Mouse (Mus musculus): ENCODE measurements around the gene Irs1. TPM values are rescaled to one million over a fixed set of nuclear protein-coding genes. Genes with fewer than 3 reads are reported as not detected.

The Irs1 gene
- polyA plus RNA-seq, 1 experiment = 3.9 TPM

- no peak overlapping the region for H3K4me3 ChIP-seq
- H3K4me2 ChIP-seq (ENCODE audit: low read depth) = no peak overlapping the region
- peaks cover 34% of the 10 kb centered on the region for H3K36me3 ChIP-seq (ENCODE audit: control insufficient read depth, insufficient read depth)
Observed at GRCm38 (mm10) chr1:82272231-82272630, 19.0 kb downstream of the Irs1 start.

GRCm38 (mm10) chr1:82267547-82267946 lies 23.7 kb downstream of the Irs1 start:
- Histone ChIP-seq H3K27me3 (ENCODE audit: control insufficient read depth, insufficient read depth, insufficient read length) (no peaks in the 10 kb centered on the region), H3K79me2 (ENCODE audit: control insufficient read depth, insufficient read depth) (peaks cover 95% of the 10 kb centered on the region), H3K4me2 (ENCODE audit: low read depth) (no peak overlapping the region), H3ac (ENCODE audit: control insufficient read depth, insufficient read length) (no peak overlapping the region), H3K4me3 (no peak overlapping the region), H3K36me3 (ENCODE audit: control insufficient read depth, insufficient read depth) (peaks cover 13% of the 10 kb centered on the region)
- TF ChIP-seq SRF (IDR thresholded peaks at IDR 0.05; ENCODE audit: control insufficient read depth, insufficient read length, low read depth) (no peak), MAX (IDR thresholded peaks at IDR 0.05; ENCODE audit: low read depth) (no peak), TCF12 (IDR thresholded peaks at IDR 0.05; ENCODE audit: insufficient read depth, poor library complexity, severe bottlenecking) (no peak), CEBPB (IDR thresholded peaks at IDR 0.05; ENCODE audit: insufficient read depth, poor library complexity, severe bottlenecking) (no peak), POLR2A (IDR thresholded peaks at IDR 0.05; ENCODE audit: insufficient read length, low read depth) (no peak), MYOD1 (IDR thresholded peaks at IDR 0.05; ENCODE audit: control insufficient read depth in 1 of 3, insufficient read length in 2 of 3, low read depth in 2 of 3) (no peak), USF1 (IDR thresholded peaks at IDR 0.05; ENCODE audit: low read depth) (no peak), REST (IDR thresholded peaks at IDR 0.05; ENCODE audit: insufficient read depth, insufficient read length) (no peak)

More at GRCm38 (mm10) chr1:82272231-82272630, 19.0 kb downstream of the Irs1 start:
- no peak overlapping the region for H3ac ChIP-seq (ENCODE audit: control insufficient read depth, insufficient read length)
- TF ChIP-seq MYOG (IDR thresholded peaks at IDR 0.05; ENCODE audit: control insufficient read depth in 1 of 3, insufficient read depth in 1 of 3, insufficient read length in 2 of 3, low read depth in 2 of 3) (no peak), CEBPB (IDR thresholded peaks at IDR 0.05; ENCODE audit: insufficient read depth, poor library complexity, severe bottlenecking) (no peak), USF1 (IDR thresholded peaks at IDR 0.05; ENCODE audit: low read depth) (no peak), MYOD1 (IDR thresholded peaks at IDR 0.05; ENCODE audit: control insufficient read depth in 1 of 3, insufficient read length in 2 of 3, low read depth in 2 of 3) (no peak), TCF3 (IDR thresholded peaks at IDR 0.05; ENCODE audit: insufficient read length, low read depth) (no peak), TCF12 (IDR thresholded peaks at IDR 0.05; ENCODE audit: insufficient read depth, poor library complexity, severe bottlenecking) (no peak), MAX (IDR thresholded peaks at IDR 0.05; ENCODE audit: low read depth) (no peak), SRF (IDR thresholded peaks at IDR 0.05; ENCODE audit: control insufficient read depth, insufficient read length, low read depth) (no peak), POLR2A (IDR thresholded peaks at IDR 0.05; ENCODE audit: insufficient read length, low read depth) (no peak), E2F4 (IDR thresholded peaks at IDR 0.05; ENCODE audit: insufficient read depth) (no peak), POLR2AphosphoS2 (IDR thresholded peaks at IDR 0.05; ENCODE audit: insufficient read length, low read depth) (no peak), REST (IDR thresholded peaks at IDR 0.05; ENCODE audit: insufficient read depth, insufficient read length) (no peak)
- no peaks in the 10 kb centered on the region for H3K27me3 ChIP-seq (ENCODE audit: control insufficient read depth, insufficient read depth, insufficient read length)
- H3K79me2 ChIP-seq (ENCODE audit: control insufficient read depth, insufficient read depth) = peaks cover 98% of the 10 kb centered on the region

- H3K4me2 ChIP-seq (ENCODE audit: low read depth) = no peak overlapping the region
- H3K27me3 ChIP-seq (ENCODE audit: control insufficient read depth, insufficient read depth, insufficient read length) = no peaks in the 10 kb centered on the region
- no peak overlapping the region for H3K4me3 ChIP-seq
- H3ac ChIP-seq (ENCODE audit: control insufficient read depth, insufficient read length) = no peak overlapping the region
- no peak for TF ChIP-seq REST (IDR thresholded peaks at IDR 0.05; ENCODE audit: insufficient read depth, insufficient read length)
- no peak for TF ChIP-seq TCF12 (IDR thresholded peaks at IDR 0.05; ENCODE audit: insufficient read depth, poor library complexity, severe bottlenecking)
- TF ChIP-seq CEBPB (IDR thresholded peaks at IDR 0.05; ENCODE audit: insufficient read depth, poor library complexity, severe bottlenecking) = no peak
- TF ChIP-seq MYOD1 (IDR thresholded peaks at IDR 0.05; ENCODE audit: control insufficient read depth in 1 of 3, insufficient read length in 2 of 3, low read depth in 2 of 3) = no peak
- H3K79me2 ChIP-seq (ENCODE audit: control insufficient read depth, insufficient read depth) = peaks cover 93% of the 10 kb centered on the region
- H3K36me3 ChIP-seq (ENCODE audit: control insufficient read depth, insufficient read depth) = peaks cover 11% of the 10 kb centered on the region
Observed at GRCm38 (mm10) chr1:82262331-82262730, 28.9 kb downstream of the Irs1 start.

GRCm38 (mm10) chr1:82261638-82262037 lies 29.6 kb downstream of the Irs1 start:
- Histone ChIP-seq H3K4me3 (no peak overlapping the region), H3K79me2 (ENCODE audit: control insufficient read depth, insufficient read depth) (peaks cover 93% of the 10 kb centered on the region), H3K27me3 (ENCODE audit: control insufficient read depth, insufficient read depth, insufficient read length) (no peaks in the 10 kb centered on the region), H3ac (ENCODE audit: control insufficient read depth, insufficient read length) (no peak overlapping the region), H3K4me2 (ENCODE audit: low read depth) (no peak overlapping the region), H3K36me3 (ENCODE audit: control insufficient read depth, insufficient read depth) (peaks cover 6% of the 10 kb centered on the region)
- TF ChIP-seq E2F4 (IDR thresholded peaks at IDR 0.05; ENCODE audit: insufficient read depth) = no peak
- TF ChIP-seq POLR2A (IDR thresholded peaks at IDR 0.05; ENCODE audit: insufficient read length, low read depth) = no peak
- no peak for TF ChIP-seq POLR2AphosphoS2 (IDR thresholded peaks at IDR 0.05; ENCODE audit: insufficient read length, low read depth)
- no peak for TF ChIP-seq MYOD1 (IDR thresholded peaks at IDR 0.05; ENCODE audit: control insufficient read depth in 1 of 3, insufficient read length in 2 of 3, low read depth in 2 of 3)
- no peak for TF ChIP-seq REST (IDR thresholded peaks at IDR 0.05; ENCODE audit: insufficient read depth, insufficient read length)
- no peak for TF ChIP-seq TCF3 (IDR thresholded peaks at IDR 0.05; ENCODE audit: insufficient read length, low read depth)
- no peak for TF ChIP-seq MAX (IDR thresholded peaks at IDR 0.05; ENCODE audit: low read depth)
- no peak for TF ChIP-seq SRF (IDR thresholded peaks at IDR 0.05; ENCODE audit: control insufficient read depth, insufficient read length, low read depth)
- no peak for TF ChIP-seq CEBPB (IDR thresholded peaks at IDR 0.05; ENCODE audit: insufficient read depth, poor library complexity, severe bottlenecking)
- no peak for TF ChIP-seq TCF12 (IDR thresholded peaks at IDR 0.05; ENCODE audit: insufficient read depth, poor library complexity, severe bottlenecking)
- no peak for TF ChIP-seq USF1 (IDR thresholded peaks at IDR 0.05; ENCODE audit: low read depth)
- no peak for TF ChIP-seq MYOG (IDR thresholded peaks at IDR 0.05; ENCODE audit: control insufficient read depth in 1 of 3, insufficient read depth in 1 of 3, insufficient read length in 2 of 3, low read depth in 2 of 3)

GRCm38 (mm10) chr1:82261053-82261618 lies 30.1 kb downstream of the Irs1 start:
- Histone ChIP-seq H3K79me2 (ENCODE audit: control insufficient read depth, insufficient read depth) (peaks cover 92% of the 10 kb centered on the region), H3K4me2 (ENCODE audit: low read depth) (no peak overlapping the region), H3K4me3 (no peak overlapping the region), H3K27me3 (ENCODE audit: control insufficient read depth, insufficient read depth, insufficient read length) (no peaks in the 10 kb centered on the region), H3ac (ENCODE audit: control insufficient read depth, insufficient read length) (no peak overlapping the region), H3K36me3 (ENCODE audit: control insufficient read depth, insufficient read depth) (peaks cover under 1% of the 10 kb centered on the region)
- TF ChIP-seq USF1 (IDR thresholded peaks at IDR 0.05; ENCODE audit: low read depth) (no peak), CEBPB (IDR thresholded peaks at IDR 0.05; ENCODE audit: insufficient read depth, poor library complexity, severe bottlenecking) (no peak), MAX (IDR thresholded peaks at IDR 0.05; ENCODE audit: low read depth) (no peak), POLR2A (IDR thresholded peaks at IDR 0.05; ENCODE audit: insufficient read length, low read depth) (no peak), TCF12 (IDR thresholded peaks at IDR 0.05; ENCODE audit: insufficient read depth, poor library complexity, severe bottlenecking) (no peak), MYOD1 (IDR thresholded peaks at IDR 0.05; ENCODE audit: control insufficient read depth in 1 of 3, insufficient read length in 2 of 3, low read depth in 2 of 3) (no peak), MYOG (IDR thresholded peaks at IDR 0.05; ENCODE audit: control insufficient read depth in 1 of 3, insufficient read depth in 1 of 3, insufficient read length in 2 of 3, low read depth in 2 of 3) (no peak), REST (IDR thresholded peaks at IDR 0.05; ENCODE audit: insufficient read depth, insufficient read length) (no peak), TCF3 (IDR thresholded peaks at IDR 0.05; ENCODE audit: insufficient read length, low read depth) (no peak), E2F4 (IDR thresholded peaks at IDR 0.05; ENCODE audit: insufficient read depth) (no peak), POLR2AphosphoS2 (IDR thresholded peaks at IDR 0.05; ENCODE audit: insufficient read length, low read depth) (no peak), SRF (IDR thresholded peaks at IDR 0.05; ENCODE audit: control insufficient read depth, insufficient read length, low read depth) (no peak)

All from myocyte (in vitro differentiated cells).